Mouse (Mus musculus): ENCODE measurements at regions not wholly inside any gene's neighbourhood (a gene's known extent, or its start where the extent isn't known, plus 50 kb on each side); places are given as distances from the start of the nearest gene placed in this dataset.

- TF ChIP-seq CTCF (IDR thresholded peaks at IDR 0.05) (no peak), EP300 (IDR thresholded peaks at IDR 0.05) (no peak)
Measured at GRCm38 (mm10) chr12:73481165-73481564, 65.0 kb downstream of the Tmem30b start.
